Mouse (Mus musculus): ENCODE data around the gene Gm44973. TPM values are rescaled to one million over a fixed set of nuclear protein-coding genes. Genes with fewer than 3 reads are reported as not detected.
"Not testable (repeated sequence)": the region's sequence is repeated elsewhere in the genome, so short reads cannot be mapped to it uniquely, and the experiment has no call there.

Gene Gm44973
- polyA plus RNA-seq, 1 experiment from 2014 or later, result not detected

DNA sequence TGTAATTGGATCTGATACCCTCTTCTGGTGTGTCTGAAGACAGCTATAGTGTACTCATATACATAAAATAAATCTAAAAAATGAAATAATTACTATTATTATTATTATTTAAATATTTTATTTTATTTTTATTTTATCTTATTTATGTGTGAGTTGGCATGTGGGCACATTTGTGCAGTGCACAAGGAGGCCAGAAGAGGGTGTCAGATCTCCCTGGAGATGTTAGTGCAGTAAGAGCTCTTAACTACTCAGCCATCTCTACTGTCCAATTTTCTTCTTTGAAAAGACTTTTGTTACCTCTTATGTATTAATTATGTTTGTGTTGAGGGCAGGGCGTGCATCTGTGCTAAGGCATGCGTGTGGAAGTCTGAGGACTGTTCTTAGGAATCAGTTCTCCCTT is 15.4 kb upstream of the Gm44973 start:
- WGBS (ENCODE audit: missing documents), result 83% methylated on average over 2 of the region's 2 CpGs
- no peak overlapping the region for H3K4me3 ChIP-seq (ENCODE audit: inconsistent target)
- H3K79me2 ChIP-seq (ENCODE audit: inconsistent target), result no peaks in the 10 kb centered on the region
- H3K36me3 ChIP-seq (ENCODE audit: inconsistent target), result no peaks in the 10 kb centered on the region
- no peak overlapping the region for H3K27ac ChIP-seq

GRCm38 (mm10) chr7:5002876-5003275 is 12.4 kb upstream of the Gm44973 start:
- 91% methylated on average over 5 of the region's 8 CpGs for WGBS (ENCODE audit: missing documents)
- not testable (repeated sequence) for H3K27ac ChIP-seq; H3K79me2 ChIP-seq (ENCODE audit: inconsistent target); H3K4me3 ChIP-seq (ENCODE audit: inconsistent target); H3K36me3 ChIP-seq (ENCODE audit: inconsistent target)

GRCm38 (mm10) chr7:5008229-5008628 is 7.1 kb upstream of the Gm44973 start:
- no peak overlapping the region for H3K27ac ChIP-seq
- 95% methylated on average over 18 of the region's 26 CpGs for WGBS (ENCODE audit: missing documents)
- H3K4me3 ChIP-seq (ENCODE audit: inconsistent target), result no peak overlapping the region
- peaks cover 25% of the 10 kb centered on the region; the same call in 1 of the 2 replicates for H3K79me2 ChIP-seq (ENCODE audit: inconsistent target)
- peaks cover 48% of the 10 kb centered on the region for H3K36me3 ChIP-seq (ENCODE audit: inconsistent target)

DNA sequence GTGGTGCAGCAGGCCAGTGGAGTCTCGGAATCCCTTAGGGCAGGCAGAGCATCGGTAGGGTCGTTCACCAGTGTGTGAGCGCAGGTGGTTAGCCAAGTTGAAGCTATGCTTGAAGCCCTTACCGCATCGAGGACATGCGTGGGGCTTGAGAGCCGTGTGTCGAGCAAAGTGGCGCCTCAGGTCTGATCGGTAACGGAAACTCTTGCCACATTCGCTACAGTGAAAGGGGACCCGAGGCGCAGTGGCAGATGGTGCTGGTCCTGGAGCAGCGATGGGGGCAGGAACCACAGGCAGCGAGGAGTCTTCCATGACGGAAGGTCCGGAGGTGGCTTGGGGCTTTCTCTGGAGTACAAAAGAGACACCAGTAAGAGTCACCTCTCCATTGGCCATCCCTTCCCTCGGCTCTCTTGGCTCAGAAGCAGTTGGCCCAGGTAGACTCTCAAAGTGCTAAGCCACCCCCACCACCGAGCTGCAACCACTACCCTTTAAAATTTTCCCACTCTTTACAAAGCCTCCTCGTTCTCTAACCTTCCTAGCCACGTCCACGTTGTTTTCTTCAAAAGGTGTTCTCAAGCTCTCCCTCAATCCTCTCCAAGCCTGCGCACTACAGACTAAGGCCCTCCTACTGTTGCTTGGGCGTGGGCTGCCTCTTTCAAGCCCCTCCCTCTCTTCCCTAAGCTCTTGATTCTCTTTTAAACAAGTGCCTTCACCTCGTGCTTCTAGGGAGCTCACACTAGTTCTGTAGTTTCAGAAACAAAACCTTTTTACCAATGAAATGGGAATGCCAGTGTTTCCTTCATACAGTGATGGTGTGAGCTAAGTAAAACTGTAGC is 2.4 kb upstream of the Gm44973 start:
- Histone ChIP-seq H3K79me2 (ENCODE audit: inconsistent target) (peaks cover 40% of the 10 kb centered on the region; the same call in 1 of the 2 replicates), H3K27ac (peak overlapping the region; percentile 87; the same call in 1 of the 2 replicates), H3K36me3 (ENCODE audit: inconsistent target) (peaks cover 41% of the 10 kb centered on the region), H3K4me3 (ENCODE audit: inconsistent target) (peak overlapping the region; percentile 54; the same call in 1 of the 2 replicates)
- 80% methylated on average over 26 of the region's 27 CpGs for WGBS (ENCODE audit: missing documents)

GRCm38 (mm10) chr7:5014251-5015117 is 812 bp upstream of the Gm44973 start, which contains the start of the genes Zfp524 and Fiz1:
TSS of gene Zfp524 (plus strand) at chr7:5014415.
TSS of gene Fiz1 (minus strand) at chr7:5014697.
- peak within 1 kb of the TSS; percentile 87 for H3K27ac ChIP-seq
- 1% methylated on average over 41 of the region's 42 CpGs for WGBS (ENCODE audit: missing documents)
- peaks cover 55% of the 10 kb centered on the region; the same call in 1 of the 2 replicates for H3K79me2 ChIP-seq (ENCODE audit: inconsistent target)
- peak within 1 kb of the TSS; percentile 54 for H3K4me3 ChIP-seq (ENCODE audit: inconsistent target)
- H3K36me3 ChIP-seq (ENCODE audit: inconsistent target), result peaks cover 32% of the 10 kb centered on the region

GRCm38 (mm10) chr7:5016057-5016456 is 761 bp downstream of the Gm44973 start:
- Histone ChIP-seq H3K4me3 (ENCODE audit: inconsistent target) (peak overlapping the region; percentile 35), H3K27ac (peak overlapping the region; percentile 74), H3K79me2 (ENCODE audit: inconsistent target) (peaks cover 57% of the 10 kb centered on the region), H3K36me3 (ENCODE audit: inconsistent target) (peaks cover 18% of the 10 kb centered on the region)
- WGBS (ENCODE audit: missing documents), result 27% methylated on average over 3 of the region's 3 CpGs

GRCm38 (mm10) chr7:5016920-5017319 is 1.6 kb downstream of the Gm44973 start:
- Histone ChIP-seq H3K27ac (no peak overlapping the region), H3K79me2 (ENCODE audit: inconsistent target) (peaks cover 57% of the 10 kb centered on the region), H3K4me3 (ENCODE audit: inconsistent target) (no peak overlapping the region), H3K36me3 (ENCODE audit: inconsistent target) (peaks cover 11% of the 10 kb centered on the region)
- 80% methylated on average over 2 of the region's 2 CpGs for WGBS (ENCODE audit: missing documents)

- H3K79me2 ChIP-seq (ENCODE audit: inconsistent target), result peaks cover 57% of the 10 kb centered on the region
- 94% methylated on average over 16 of the region's 16 CpGs for WGBS (ENCODE audit: missing documents)
- no peak overlapping the region for H3K27ac ChIP-seq
- peaks cover 11% of the 10 kb centered on the region; the same call in 1 of the 2 replicates for H3K36me3 ChIP-seq (ENCODE audit: inconsistent target)
- no peak overlapping the region for H3K4me3 ChIP-seq (ENCODE audit: inconsistent target)
Measured at GRCm38 (mm10) chr7:5017352-5017751, 2.1 kb downstream of the Gm44973 start.

- 94% methylated on average over 21 of the region's 21 CpGs for WGBS (ENCODE audit: missing documents)
- H3K27ac ChIP-seq, result no peak overlapping the region
- peaks cover 57% of the 10 kb centered on the region for H3K79me2 ChIP-seq (ENCODE audit: inconsistent target)
- no peak overlapping the region for H3K4me3 ChIP-seq (ENCODE audit: inconsistent target)
- peaks cover 11% of the 10 kb centered on the region; the same call in 1 of the 2 replicates for H3K36me3 ChIP-seq (ENCODE audit: inconsistent target)
Measured at GRCm38 (mm10) chr7:5017931-5018330, 2.6 kb downstream of the Gm44973 start.

DNA sequence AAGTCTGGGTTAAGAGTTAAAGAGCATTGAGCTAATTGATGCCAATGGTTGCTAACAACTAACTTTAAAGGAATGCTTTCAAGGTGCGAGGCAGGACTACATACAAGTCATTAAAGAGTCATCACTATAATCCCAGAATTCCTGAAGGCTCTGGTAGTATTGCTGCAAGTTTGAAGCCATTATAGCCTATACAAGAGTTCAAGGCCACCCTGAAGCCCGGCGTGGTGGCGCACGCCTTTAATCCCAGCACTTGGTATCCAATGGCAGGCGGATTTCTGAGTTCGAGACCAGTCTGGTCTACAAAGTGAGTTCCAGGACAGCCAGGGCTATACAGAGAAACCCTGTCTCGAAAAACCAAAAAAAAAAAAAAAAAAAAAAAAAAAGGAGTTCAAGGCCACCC is 4.3 kb downstream of the Gm44973 start:
- 30% methylated on average over 1 of the region's 8 CpGs for WGBS (ENCODE audit: missing documents)
- Histone ChIP-seq H3K79me2 (ENCODE audit: inconsistent target) (peaks cover 70% of the 10 kb centered on the region), H3K27ac (peak overlapping the region; percentile 81), H3K36me3 (ENCODE audit: inconsistent target) (peaks cover 25% of the 10 kb centered on the region; the same call in 1 of the 2 replicates), H3K4me3 (ENCODE audit: inconsistent target) (peak overlapping the region; percentile 44)

GRCm38 (mm10) chr7:5020000-5020681 is 4.8 kb downstream of the Gm44973 start, which contains the start of the genes Zfp865 and Ccdc106:
TSS of gene Zfp865 (plus strand) at chr7:5020376.
TSS of gene Ccdc106 (plus strand) at chr7:5020553.
- Histone ChIP-seq H3K79me2 (ENCODE audit: inconsistent target) (peaks cover 76% of the 10 kb centered on the region), H3K27ac (peak within 1 kb of the TSS; percentile 81), H3K36me3 (ENCODE audit: inconsistent target) (peaks cover 27% of the 10 kb centered on the region; the same call in 1 of the 2 replicates), H3K4me3 (ENCODE audit: inconsistent target) (peak within 1 kb of the TSS; percentile 84)
- 1% methylated on average over 48 of the region's 49 CpGs for WGBS (ENCODE audit: missing documents)

DNA sequence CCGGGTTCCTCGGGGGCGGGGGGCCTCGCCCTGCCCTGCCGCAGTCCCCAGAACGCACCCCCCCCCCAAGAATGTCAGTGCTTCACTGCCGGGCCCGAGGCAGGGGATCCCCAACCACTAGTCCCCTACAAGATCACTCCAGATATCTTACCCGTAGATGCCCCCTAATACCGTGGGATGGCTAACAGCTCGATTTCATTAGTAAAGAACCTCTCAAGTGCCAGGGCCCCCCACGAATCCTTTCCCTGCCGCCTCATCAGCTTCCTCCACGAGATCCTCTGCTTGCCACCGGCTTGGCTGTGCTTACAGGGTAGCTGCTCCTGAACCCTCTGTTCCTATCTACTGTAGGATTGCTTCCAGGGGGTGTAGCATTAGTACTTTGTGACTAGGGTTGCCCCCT is 5.4 kb downstream of the Gm44973 start:
- Histone ChIP-seq H3K27ac (peak overlapping the region; percentile 63), H3K79me2 (ENCODE audit: inconsistent target) (peaks cover 81% of the 10 kb centered on the region), H3K4me3 (ENCODE audit: inconsistent target) (peak overlapping the region; percentile 84), H3K36me3 (ENCODE audit: inconsistent target) (peaks cover 27% of the 10 kb centered on the region; the same call in 1 of the 2 replicates)
- WGBS (ENCODE audit: missing documents), result 0% methylated on average over 15 of the region's 15 CpGs

GRCm38 (mm10) chr7:5021197-5021596 is 5.9 kb downstream of the Gm44973 start:
- 48% methylated on average over 5 of the region's 5 CpGs for WGBS (ENCODE audit: missing documents)
- Histone ChIP-seq H3K4me3 (ENCODE audit: inconsistent target) (peak overlapping the region; percentile 84), H3K27ac (peak overlapping the region; percentile 63), H3K79me2 (ENCODE audit: inconsistent target) (peaks cover 86% of the 10 kb centered on the region), H3K36me3 (ENCODE audit: inconsistent target) (peaks cover 31% of the 10 kb centered on the region; the same call in 1 of the 2 replicates)

- WGBS (ENCODE audit: missing documents), result 90% methylated on average over 19 of the region's 22 CpGs
- Histone ChIP-seq H3K4me3 (ENCODE audit: inconsistent target) (no peak overlapping the region), H3K36me3 (ENCODE audit: inconsistent target) (peaks cover 54% of the 10 kb centered on the region)
Measured at GRCm38 (mm10) chr7:5029543-5029942, 14.2 kb downstream of the Gm44973 start.

More at GRCm38 (mm10) chr7:5029543-5029942, 14.2 kb downstream of the Gm44973 start:
- no peak overlapping the region for H3K27ac ChIP-seq
- peaks cover 51% of the 10 kb centered on the region for H3K79me2 ChIP-seq (ENCODE audit: inconsistent target)
